Comparison of ENCODE assay signal across 8 mouse cellular contexts in genomic region chr5:117037261-117037660, GRCm38 (mm10).
A peak's percentile ranks its signal among the peaks of the same experiment; 100 is the strongest.
DNase-seq lines count a peak whose midpoint lies in the region; ATAC-seq and TF ChIP-seq lines count a peak whose summit lies in the region.

No protein-coding gene starts in this region.

- peaks cover 6% of the 10 kb centered on the region; the same call in 1 of the 2 replicates for H3K9me3 ChIP-seq in hindbrain, embryonic 14.5 days (ENCODE audit: control insufficient read depth, low read length)
- no peaks in the 10 kb centered on the region for H3K9me3 ChIP-seq in hindbrain, embryonic 13.5 days
- no peaks in the 10 kb centered on the region for H3K9me3 ChIP-seq in embryonic facial prominence, embryonic 11.5 days (replicated peaks; ENCODE audit: control insufficient read depth, low read length)
- H3K9me3 ChIP-seq in limb, embryonic 14.5 days (ENCODE audit: control insufficient read depth, low read length) = no peaks in the 10 kb centered on the region

- no peak for ATAC-seq in hindbrain, embryonic 14.5 days (ENCODE audit: low FRiP score)
- no peak for ATAC-seq in hindbrain, embryonic 13.5 days (ENCODE audit: low FRiP score)
- no peak for ATAC-seq in embryonic facial prominence, embryonic 11.5 days (replicated peaks; ENCODE audit: insufficient number of reproducible peaks, low FRiP score, low TSS enrichment, low read depth)
- ATAC-seq in limb, embryonic 14.5 days (ENCODE audit: low FRiP score, low read depth) = no peak

- no peaks in the 10 kb centered on the region for H3K4me1 ChIP-seq in hindbrain, embryonic 14.5 days (replicated peaks; ENCODE audit: control insufficient read depth, insufficient read depth, low read length)
- 0 out of 2 replicates have a peak, but pooled peaks cover 4% of the 10 kb centered on the region for H3K4me1 ChIP-seq in hindbrain, embryonic 13.5 days (replicated peaks)
- H3K4me1 ChIP-seq in embryonic facial prominence, embryonic 11.5 days (ENCODE audit: control insufficient read depth, insufficient read depth, low read length) = no peaks in the 10 kb centered on the region
- no peaks in the 10 kb centered on the region for H3K4me1 ChIP-seq in limb, embryonic 14.5 days (ENCODE audit: control insufficient read depth, insufficient read depth, low read length)

- H3K36me3 ChIP-seq in hindbrain, embryonic 14.5 days (replicated peaks; ENCODE audit: control insufficient read depth, insufficient read depth) = no peaks in the 10 kb centered on the region
- H3K36me3 ChIP-seq in hindbrain, embryonic 13.5 days = no peaks in the 10 kb centered on the region
- no peaks in the 10 kb centered on the region for H3K36me3 ChIP-seq in embryonic facial prominence, embryonic 11.5 days (replicated peaks; ENCODE audit: control insufficient read depth, insufficient read depth, low read depth, low read length)
- no peaks in the 10 kb centered on the region for H3K36me3 ChIP-seq in limb, embryonic 14.5 days (ENCODE audit: control insufficient read depth, insufficient read depth, low read length)

- peak; percentile 83 for DNase-seq in hindbrain, embryonic 14.5 days (ENCODE audit: low spot score)
- peak; percentile 1 to 2 for DNase-seq in B cell, adult 2 months
- peak; percentile 64 for DNase-seq in MN1 (ENCODE audit: low spot score)
- DNase-seq in embryonic facial prominence, embryonic 11.5 days (ENCODE audit: low spot score) = peak; percentile 62
- DNase-seq in limb, embryonic 14.5 days (ENCODE audit: low spot score) = peak; percentile 49
- DNase-seq in telencephalon, adult 2 months (ENCODE audit: low read depth, low spot score) = peak; percentile 16
- DNase-seq in gastrocnemius, postnatal 25 days = no peak

- no peaks in the 10 kb centered on the region for H3K27me3 ChIP-seq in hindbrain, embryonic 14.5 days (ENCODE audit: control insufficient read depth, insufficient read depth, low read length)
- H3K27me3 ChIP-seq in hindbrain, embryonic 13.5 days = no peaks in the 10 kb centered on the region
- H3K27me3 ChIP-seq in embryonic facial prominence, embryonic 11.5 days (ENCODE audit: control insufficient read depth, insufficient read depth, low read length) = no peaks in the 10 kb centered on the region
- H3K27me3 ChIP-seq in limb, embryonic 14.5 days (ENCODE audit: control insufficient read depth, insufficient read depth, low read length) = no peaks in the 10 kb centered on the region

- TF ChIP-seq POLR2A in limb, embryonic 14.5 days (IDR thresholded peaks at IDR 0.05; ENCODE audit: borderline replicate concordance, extremely low read depth, insufficient read depth, insufficient read length) = no peak

- no peak overlapping the region for H3K4me3 ChIP-seq in hindbrain, embryonic 14.5 days (replicated peaks; ENCODE audit: low read length)
- no peak overlapping the region for H3K4me3 ChIP-seq in hindbrain, embryonic 13.5 days
- H3K4me3 ChIP-seq in embryonic facial prominence, embryonic 11.5 days (ENCODE audit: low read depth, low read length) = no peak overlapping the region
- no peak overlapping the region for H3K4me3 ChIP-seq in limb, embryonic 14.5 days (replicated peaks; ENCODE audit: low read length)

- H3K27ac ChIP-seq in hindbrain, embryonic 14.5 days = no peak overlapping the region
- no peak overlapping the region for H3K27ac ChIP-seq in hindbrain, embryonic 13.5 days
- H3K27ac ChIP-seq in embryonic facial prominence, embryonic 11.5 days (replicated peaks; ENCODE audit: low read depth, low read length) = no peak overlapping the region
- H3K27ac ChIP-seq in limb, embryonic 14.5 days (replicated peaks; ENCODE audit: low read depth, low read length) = no peak overlapping the region

- 28% methylated on average over 3 of the region's 3 CpGs for WGBS in hindbrain, embryonic 14.5 days
- WGBS in hindbrain, embryonic 13.5 days = 34% methylated on average over 3 of the region's 3 CpGs
- 22% methylated on average over 3 of the region's 3 CpGs for WGBS in embryonic facial prominence, embryonic 11.5 days
- WGBS in limb, embryonic 14.5 days = 26% methylated on average over 3 of the region's 3 CpGs

- no peak overlapping the region for H3K9ac ChIP-seq in hindbrain, embryonic 14.5 days
- no peak overlapping the region for H3K9ac ChIP-seq in hindbrain, embryonic 13.5 days
- no peak overlapping the region for H3K9ac ChIP-seq in embryonic facial prominence, embryonic 11.5 days (replicated peaks; ENCODE audit: low read length)
- H3K9ac ChIP-seq in limb, embryonic 14.5 days (ENCODE audit: low read depth, low read length, severe bottlenecking) = no peak overlapping the region

- H3K4me2 ChIP-seq in hindbrain, embryonic 14.5 days (replicated peaks) = no peak overlapping the region
- H3K4me2 ChIP-seq in hindbrain, embryonic 13.5 days = no peak overlapping the region
- H3K4me2 ChIP-seq in embryonic facial prominence, embryonic 11.5 days (ENCODE audit: low read depth, low read length) = no peak overlapping the region
- no peak overlapping the region for H3K4me2 ChIP-seq in limb, embryonic 14.5 days (replicated peaks; ENCODE audit: low read depth, low read length, severe bottlenecking)
